Mouse (Mus musculus) embryonic facial prominence, embryonic 10.5 days (tissue): ENCODE results near the gene Stxbp1. TPM values are rescaled to one million over a fixed set of nuclear protein-coding genes. Genes with fewer than 3 reads are reported as not detected.

Experiments
- DNase-seq: peaks from one replicate; pipeline ENCODE4 v3.0.0-alpha.2; 2017; ENCODE audit warnings: low spot score
- H3K27ac ChIP-seq: fragments of 300-500 bp; sonication (generic); replicated peaks from 2 replicates; pipeline ENCODE4 v1.5.1; 2016; ENCODE audit warnings: mild to moderate bottlenecking
- H3K27me3 ChIP-seq: fragments of 300-500 bp; sonication (generic); replicated peaks from 2 replicates; pipeline ENCODE4 v1.6.1; 2016; ENCODE audit warnings: low read depth, mild to moderate bottlenecking; ENCODE audit not compliant: poor library complexity, severe bottlenecking
- H3K36me3 ChIP-seq: fragments of 300-500 bp; sonication (generic); replicated peaks from 2 replicates; pipeline ENCODE4 v1.6.1; 2016; ENCODE audit warnings: mild to moderate bottlenecking, moderate library complexity
- H3K4me1 ChIP-seq: fragments of 300-500 bp; sonication (generic); 2 replicates; pipeline ENCODE4 v1.6.1; 2016
- H3K4me3 ChIP-seq: fragments of 300-500 bp; sonication (generic); 2 replicates; pipeline ENCODE4 v1.5.1; 2016; ENCODE audit warnings: mild to moderate bottlenecking, moderate library complexity
- H3K9me3 ChIP-seq: fragments of 300-500 bp; sonication (generic); 2 replicates; pipeline ENCODE4 v1.6.1; 2016; ENCODE audit warnings: mild to moderate bottlenecking
- WGBS: fragments of 180-500 bp; shearing (Covaris S2); methylation state at CpG from one replicate; pipeline ENCODE4 v1.1.7; 2016; 5-methylcytosine and 5-hydroxymethylcytosine counted together
- polyA plus RNA-seq: library from polyadenylated mRNA; unstranded; fragments of >200 nt; fragmentation: Nextera tagmentation; extraction: Ambion mirVana; gene quantifications from 2 replicates; pipeline ENCODE4 v1.2.1, GENCODE M21; 2016

Gene Stxbp1
- polyA plus RNA-seq, 1 experiment from 2014 or later: 24.4 TPM

DNA sequence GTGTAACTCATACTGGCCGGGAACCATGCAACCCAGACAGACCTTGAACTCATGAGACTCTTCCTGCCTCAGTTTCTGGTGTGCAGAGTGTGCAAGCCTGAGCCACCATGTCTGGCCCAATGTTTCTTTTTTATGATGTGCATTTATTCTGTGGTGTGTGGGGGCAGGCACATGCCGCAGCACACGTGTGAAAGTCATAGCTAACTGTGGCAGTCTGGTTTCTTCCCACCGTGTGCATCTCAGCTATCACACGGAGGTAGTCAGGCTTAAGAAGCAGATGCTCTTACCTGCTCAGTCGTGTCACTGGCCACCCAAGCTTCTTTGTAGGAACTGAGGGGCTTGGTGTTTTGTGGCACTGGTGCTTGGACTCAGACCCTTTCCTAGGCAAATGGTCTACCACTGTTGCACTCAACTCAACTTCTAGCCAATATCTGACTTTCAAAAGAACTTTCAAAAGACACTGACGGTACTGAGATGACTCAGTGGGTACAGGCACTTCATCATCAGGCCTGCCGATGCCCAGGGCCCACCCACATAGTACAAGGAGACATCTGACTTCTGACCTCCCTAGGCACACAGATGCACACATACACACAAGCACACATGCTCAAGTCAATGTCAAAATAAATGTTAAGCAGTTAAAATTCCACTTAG, 74.3 kb downstream of the Stxbp1 start:
- H3K4me1 ChIP-seq: peaks cover 66% of the 10 kb centered on the region
- no peak for DNase-seq
- H3K27me3 ChIP-seq: peaks cover 29% of the 10 kb centered on the region
- H3K36me3 ChIP-seq: no peaks in the 10 kb centered on the region
- H3K27ac ChIP-seq: no peak overlapping the region
- WGBS: 84% methylated on average over 8 of the region's 8 CpGs
- no peaks in the 10 kb centered on the region for H3K9me3 ChIP-seq
- no peak overlapping the region for H3K4me3 ChIP-seq

- Histone ChIP-seq H3K27ac (no peak overlapping the region), H3K4me3 (no peak overlapping the region; the same call in 1 of the 2 replicates), H3K4me1 (peaks cover 73% of the 10 kb centered on the region), H3K9me3 (no peaks in the 10 kb centered on the region), H3K36me3 (no peaks in the 10 kb centered on the region), H3K27me3 (peaks cover 21% of the 10 kb centered on the region)
- no peak for DNase-seq
- 19% methylated on average over 12 of the region's 12 CpGs for WGBS
Measured at GRCm38 (mm10) chr2:32771886-32772285, 75.2 kb downstream of the Stxbp1 start.

GRCm38 (mm10) chr2:32769327-32770085, 77.5 kb downstream of the Stxbp1 start:
- peaks cover 55% of the 10 kb centered on the region for H3K4me1 ChIP-seq

GRCm38 (mm10) chr2:32768661-32769285, 78.3 kb downstream of the Stxbp1 start:
- H3K9me3 ChIP-seq: no peaks in the 10 kb centered on the region
- no peak overlapping the region for H3K27ac ChIP-seq
- H3K27me3 ChIP-seq: 0 out of 2 replicates have a peak, but pooled peaks cover 10% of the 10 kb centered on the region
- H3K36me3 ChIP-seq: no peaks in the 10 kb centered on the region
- peaks cover 54% of the 10 kb centered on the region for H3K4me1 ChIP-seq
- 0 out of 2 replicates have a peak overlapping the region, but pooled peaks have one; percentile 21 for H3K4me3 ChIP-seq
- 53% methylated on average over 19 of the region's 19 CpGs for WGBS
- DNase-seq: peak; percentile 38

More at GRCm38 (mm10) chr2:32769327-32770085, 77.5 kb downstream of the Stxbp1 start:
- Histone ChIP-seq H3K9me3 (no peaks in the 10 kb centered on the region), H3K36me3 (no peaks in the 10 kb centered on the region), H3K27ac (no peak overlapping the region), H3K4me3 (no peak overlapping the region), H3K27me3 (0 out of 2 replicates have a peak, but pooled peaks cover 12% of the 10 kb centered on the region)
- DNase-seq: no peak
- 74% methylated on average over 5 of the region's 5 CpGs for WGBS

DNA sequence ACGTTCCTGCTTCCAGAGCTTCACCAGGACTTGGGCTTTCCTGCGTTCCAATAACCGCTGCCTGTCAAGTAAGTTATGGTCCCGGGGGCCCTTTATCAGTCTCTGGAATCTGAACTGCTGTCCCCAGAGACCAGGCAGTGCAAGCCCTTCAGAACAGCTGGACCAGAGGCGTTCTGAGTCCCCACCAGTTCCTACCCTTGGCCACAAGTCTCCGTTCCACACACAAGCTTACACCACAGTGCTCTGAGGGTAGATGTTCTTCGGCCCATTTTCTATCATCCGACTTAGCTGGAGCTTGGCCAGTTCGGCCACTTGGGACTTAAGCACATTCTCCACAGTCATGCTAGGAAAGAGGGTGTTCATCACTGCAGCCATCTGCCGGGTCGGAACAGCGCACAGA, 79.8 kb downstream of the Stxbp1 start:
- 78% methylated on average over 12 of the region's 12 CpGs for WGBS
- H3K4me1 ChIP-seq: peaks cover 51% of the 10 kb centered on the region
- H3K27ac ChIP-seq: no peak overlapping the region
- H3K36me3 ChIP-seq: peaks cover 12% of the 10 kb centered on the region
- 0 out of 2 replicates have a peak, but pooled peaks cover 6% of the 10 kb centered on the region for H3K27me3 ChIP-seq
- DNase-seq: no peak
- H3K9me3 ChIP-seq: no peaks in the 10 kb centered on the region
- no peak overlapping the region for H3K4me3 ChIP-seq

DNA sequence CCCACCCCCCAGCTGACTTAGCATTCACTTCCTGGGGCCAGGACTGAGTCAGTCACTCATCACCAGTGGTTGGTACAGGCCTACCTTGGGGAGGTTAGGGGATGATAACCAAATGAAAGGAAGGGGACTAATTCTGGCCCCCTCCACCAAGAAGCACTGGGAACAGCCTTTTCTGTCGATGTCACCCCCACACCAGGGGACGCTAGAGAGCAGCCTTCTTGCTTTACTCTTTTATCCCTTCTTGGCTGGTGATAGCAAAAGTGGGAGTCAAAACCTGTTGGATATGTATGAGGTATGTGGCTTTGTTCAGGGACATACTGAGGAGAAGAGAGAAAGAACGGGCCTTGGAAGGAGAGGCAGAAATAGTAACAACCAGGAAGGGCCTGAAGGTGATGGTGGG, 83.7 kb downstream of the Stxbp1 start:
- WGBS: 76% methylated on average over 3 of the region's 3 CpGs
- no peaks in the 10 kb centered on the region for H3K9me3 ChIP-seq
- no peaks in the 10 kb centered on the region for H3K27me3 ChIP-seq
- peaks cover 43% of the 10 kb centered on the region for H3K36me3 ChIP-seq
- no peak for DNase-seq
- no peak overlapping the region for H3K27ac ChIP-seq
- H3K4me3 ChIP-seq: no peak overlapping the region
- H3K4me1 ChIP-seq: peaks cover 22% of the 10 kb centered on the region

GRCm38 (mm10) chr2:32761859-32762258, 85.2 kb downstream of the Stxbp1 start:
- Histone ChIP-seq H3K4me1 (peaks cover 25% of the 10 kb centered on the region), H3K9me3 (no peaks in the 10 kb centered on the region), H3K4me3 (no peak overlapping the region), H3K27ac (no peak overlapping the region), H3K27me3 (no peaks in the 10 kb centered on the region), H3K36me3 (peaks cover 43% of the 10 kb centered on the region)
- no peak for DNase-seq
- 95% methylated on average over 4 of the region's 4 CpGs for WGBS

- H3K27me3 ChIP-seq: no peaks in the 10 kb centered on the region
Measured at GRCm38 (mm10) chr2:32761361-32761760, 85.7 kb downstream of the Stxbp1 start.

GRCm38 (mm10) chr2:32759001-32759400, 88.0 kb downstream of the Stxbp1 start:
- WGBS: 80% methylated on average over 2 of the region's 2 CpGs
- Histone ChIP-seq H3K27ac (no peak overlapping the region), H3K4me3 (peak overlapping the region; percentile 75; the same call in 1 of the 2 replicates), H3K27me3 (no peaks in the 10 kb centered on the region), H3K9me3 (no peaks in the 10 kb centered on the region), H3K36me3 (peaks cover 55% of the 10 kb centered on the region), H3K4me1 (peaks cover 22% of the 10 kb centered on the region)
- no peak for DNase-seq

More at GRCm38 (mm10) chr2:32761361-32761760, 85.7 kb downstream of the Stxbp1 start:
- no peak overlapping the region for H3K4me3 ChIP-seq
- no peaks in the 10 kb centered on the region for H3K9me3 ChIP-seq
- WGBS: 87% methylated on average over 14 of the region's 14 CpGs
- H3K36me3 ChIP-seq: peaks cover 43% of the 10 kb centered on the region
- no peak overlapping the region for H3K27ac ChIP-seq
- DNase-seq: no peak
- H3K4me1 ChIP-seq: peaks cover 22% of the 10 kb centered on the region

- Histone ChIP-seq H3K4me1 (peaks cover 22% of the 10 kb centered on the region), H3K27me3 (no peaks in the 10 kb centered on the region; the same call in 1 of the 2 replicates), H3K9me3 (no peaks in the 10 kb centered on the region), H3K4me3 (peak overlapping the region; percentile 75; the same call in 1 of the 2 replicates), H3K27ac (no peak overlapping the region), H3K36me3 (peaks cover 58% of the 10 kb centered on the region)
- WGBS: 76% methylated on average over 8 of the region's 8 CpGs
- DNase-seq: no peak
Measured at GRCm38 (mm10) chr2:32758503-32758902, 88.5 kb downstream of the Stxbp1 start.

GRCm38 (mm10) chr2:32757056-32757845, 89.8 kb downstream of the Stxbp1 start, which contains the start of gene Tor2a:
Gene Tor2a, plus strand, starts transcription at chr2:32757234.
- under 1% methylated on average over 66 of the region's 66 CpGs for WGBS
- H3K27ac ChIP-seq: peak within 1 kb of the TSS; percentile 94
- peaks cover 27% of the 10 kb centered on the region for H3K4me1 ChIP-seq
- no peaks in the 10 kb centered on the region for H3K9me3 ChIP-seq
- DNase-seq: peak; percentile 97
- peaks cover 10% of the 10 kb centered on the region; the same call in 1 of the 2 replicates for H3K27me3 ChIP-seq
- H3K4me3 ChIP-seq: peak within 1 kb of the TSS; percentile 75
- peaks cover 58% of the 10 kb centered on the region for H3K36me3 ChIP-seq

GRCm38 (mm10) chr2:32756674-32757055, 90.4 kb downstream of the Stxbp1 start:
- peaks cover 55% of the 10 kb centered on the region for H3K36me3 ChIP-seq
- H3K4me1 ChIP-seq: peaks cover 33% of the 10 kb centered on the region
- no peaks in the 10 kb centered on the region for H3K9me3 ChIP-seq
- H3K27ac ChIP-seq: no peak overlapping the region
- peak overlapping the region; percentile 75 for H3K4me3 ChIP-seq
- H3K27me3 ChIP-seq: peaks cover 11% of the 10 kb centered on the region; the same call in 1 of the 2 replicates
- 36% methylated on average over 6 of the region's 6 CpGs for WGBS
- no peak for DNase-seq
